Mouse (Mus musculus): ENCODE results near the gene 6030458C11Rik.

DNA sequence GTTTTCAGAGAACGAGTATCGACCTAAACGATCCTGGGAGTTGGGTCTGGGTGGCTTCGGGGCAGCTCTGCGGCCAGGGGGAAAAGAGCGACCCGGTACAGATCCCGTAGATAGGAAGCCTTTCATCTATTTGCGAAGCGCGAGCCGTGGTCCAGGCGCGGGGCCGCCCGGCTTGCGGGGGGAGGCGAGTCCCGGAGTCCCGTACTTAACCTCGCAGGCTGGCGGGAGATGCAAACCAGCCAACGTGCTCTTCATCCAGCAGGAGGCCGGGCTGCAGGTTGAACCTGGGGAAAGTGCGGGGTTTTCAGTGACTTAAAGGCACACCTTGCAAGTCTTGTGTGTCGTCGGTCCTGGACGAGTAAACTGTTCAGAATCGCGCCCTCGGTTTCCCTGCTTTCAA is 516 bp upstream of the 6030458C11Rik start:
- no peak for TF ChIP-seq CTCF (IDR thresholded peaks at IDR 0.05; ENCODE audit: low read depth)
- TF ChIP-seq EP300 (IDR thresholded peaks at IDR 0.05; ENCODE audit: low read depth), result no peak

Measured in heart, postnatal 0 days (tissue).